ENCODE assay signal across 13 mouse cellular contexts in genomic region chr10:117511483-117512406, GRCm38 (mm10).
"Had no signal": no experiment of that assay in that cellular context is flagged by ENCODE, and none has a peak within 500 bp of the region (broad histone marks: within the 10 kb centered on the region; RNA-seq: fewer than 3 reads in every experiment).

No protein-coding gene starts in this region.

- H3K4me1 ChIP-seq: limb, embryonic 12.5 days; liver, embryonic 13.5 days; midbrain, embryonic 13.5 days had no signal

- ATAC-seq: intestine, embryonic 16.5 days; liver, postnatal 0 days; midbrain, embryonic 13.5 days had no signal

- H3K36me3 ChIP-seq: limb, embryonic 12.5 days; liver, embryonic 13.5 days; midbrain, embryonic 13.5 days; neural tube, embryonic 15.5 days had no signal

- H3K27me3 ChIP-seq: limb, embryonic 12.5 days; liver, embryonic 13.5 days; midbrain, embryonic 13.5 days; neural tube, embryonic 15.5 days had no signal

- H3K27ac ChIP-seq: limb, embryonic 12.5 days; liver, embryonic 13.5 days; midbrain, embryonic 13.5 days; neural tube, embryonic 15.5 days had no signal

- H3K4me3 ChIP-seq: limb, embryonic 12.5 days; liver, embryonic 13.5 days; midbrain, embryonic 13.5 days; myocyte; neural tube, embryonic 15.5 days had no signal

- H3K9ac ChIP-seq: limb, embryonic 12.5 days; liver, embryonic 13.5 days; liver, postnatal 0 days; midbrain, embryonic 13.5 days; neural tube, embryonic 15.5 days had no signal

- H3K9me3 ChIP-seq: limb, embryonic 12.5 days; liver, embryonic 13.5 days; midbrain, embryonic 13.5 days; neural tube, embryonic 15.5 days had no signal

- DNase-seq: kidney, adult 8-10 months; kidney, postnatal 25 days; layer of hippocampus, postnatal 36 days; liver; liver, embryonic 13.5 days; liver, postnatal 0 days; retina, postnatal 1 day; thymus, postnatal 36 days had no signal

- H3K4me2 ChIP-seq: limb, embryonic 12.5 days; liver, embryonic 13.5 days; midbrain, embryonic 13.5 days; neural tube, embryonic 15.5 days had no signal
